Mouse (Mus musculus) embryo, embryonic 9.5 days (tissue): Measurements from ENCODE around the gene Hoxc10.

Experiments
- DNase-seq: peaks from one replicate; pipeline ENCODE4 v3.0.0-alpha.2; 2017; ENCODE audit errors: extremely low spot score

Hoxc10 gene

GRCm38 (mm10) chr15:102990461-102991397 is 24.1 kb downstream of the Hoxc10 start, which contains the start of gene Hoxc8:
TSS of gene Hoxc8 (plus strand) at chr15:102990607.
- no peak for DNase-seq

GRCm38 (mm10) chr15:102991782-102992181 is 25.2 kb downstream of the Hoxc10 start:
- DNase-seq, result no peak

- DNase-seq, result no peak
Observed at GRCm38 (mm10) chr15:102992206-102992605, 25.6 kb downstream of the Hoxc10 start.

- no peak for DNase-seq
Observed at GRCm38 (mm10) chr15:102992863-102993262, 26.3 kb downstream of the Hoxc10 start.

GRCm38 (mm10) chr15:102996548-102996947 is 30.0 kb downstream of the Hoxc10 start:
- DNase-seq, result no peak

- no peak for DNase-seq
Observed at GRCm38 (mm10) chr15:102997431-102997830, 30.8 kb downstream of the Hoxc10 start.

- DNase-seq, result no peak
Observed at GRCm38 (mm10) chr15:102997939-102998355, 31.4 kb downstream of the Hoxc10 start, which contains the start of gene Hoxc6. TSS of gene Hoxc6 (plus strand) at chr15:102998257.

GRCm38 (mm10) chr15:102998608-102999182 is 32.1 kb downstream of the Hoxc10 start:
- DNase-seq, result peak; percentile 65

GRCm38 (mm10) chr15:102999183-102999831 is 32.7 kb downstream of the Hoxc10 start:
- peak; percentile 82 for DNase-seq

- DNase-seq, result no peak
Observed at GRCm38 (mm10) chr15:102999955-103000354, 33.4 kb downstream of the Hoxc10 start.

GRCm38 (mm10) chr15:103000501-103000901 is 33.9 kb downstream of the Hoxc10 start:
- DNase-seq, result no peak

GRCm38 (mm10) chr15:103001370-103001769 is 34.8 kb downstream of the Hoxc10 start:
- DNase-seq, result no peak

- DNase-seq, result no peak
Observed at GRCm38 (mm10) chr15:103002156-103002555, 35.6 kb downstream of the Hoxc10 start.

GRCm38 (mm10) chr15:103002821-103003448 is 36.3 kb downstream of the Hoxc10 start:
- no peak for DNase-seq

GRCm38 (mm10) chr15:103005308-103005707 is 38.7 kb downstream of the Hoxc10 start:
- no peak for DNase-seq

GRCm38 (mm10) chr15:103005797-103006196 is 39.2 kb downstream of the Hoxc10 start:
- no peak for DNase-seq

- no peak for DNase-seq
Observed at GRCm38 (mm10) chr15:103006326-103006725, 39.7 kb downstream of the Hoxc10 start.

- DNase-seq, result no peak
Observed at GRCm38 (mm10) chr15:103009265-103010111, 42.9 kb downstream of the Hoxc10 start.

- no peak for DNase-seq
Observed at GRCm38 (mm10) chr15:103010112-103010846, 43.7 kb downstream of the Hoxc10 start.
